Mouse (Mus musculus) spleen, postnatal 4 days (tissue): Measurements from ENCODE around the gene Gtf2h4.
A peak's percentile ranks its signal among the peaks of the same experiment; 100 is the strongest.

Experiments
- DNase-seq, 2 experiments: peaks; one replicate each; pipeline ENCODE4 v3.0.0; 2022; ENCODE audit warnings: low spot score in 2 of 2

Gene Gtf2h4

GRCm38 (mm10) chr17:35697759-35698500, 24.4 kb upstream of the Gtf2h4 start:
- no peak for DNase-seq

GRCm38 (mm10) chr17:35697429-35697758, 23.9 kb upstream of the Gtf2h4 start:
- no peak for DNase-seq

GRCm38 (mm10) chr17:35696691-35697090, 23.2 kb upstream of the Gtf2h4 start:
- no peak for DNase-seq

GRCm38 (mm10) chr17:35695289-35695688, 21.8 kb upstream of the Gtf2h4 start:
- peak; percentile 38 to 74 for DNase-seq

- DNase-seq: no peak
Measured at GRCm38 (mm10) chr17:35693906-35694305, 20.4 kb upstream of the Gtf2h4 start.

GRCm38 (mm10) chr17:35692368-35692767, 18.8 kb upstream of the Gtf2h4 start:
- no peak for DNase-seq

GRCm38 (mm10) chr17:35691811-35692210, 18.3 kb upstream of the Gtf2h4 start:
- no peak for DNase-seq

GRCm38 (mm10) chr17:35689936-35690645, 16.6 kb upstream of the Gtf2h4 start:
- no peak for DNase-seq

- no peak for DNase-seq
Measured at GRCm38 (mm10) chr17:35688347-35689175, 15.0 kb upstream of the Gtf2h4 start.

- no peak for DNase-seq
Measured at GRCm38 (mm10) chr17:35685061-35685460, 11.5 kb upstream of the Gtf2h4 start.

- no peak for DNase-seq
Measured at GRCm38 (mm10) chr17:35681986-35682385, 8.4 kb upstream of the Gtf2h4 start.

- DNase-seq: no peak
Measured at GRCm38 (mm10) chr17:35680591-35680990, 7.1 kb upstream of the Gtf2h4 start.

- DNase-seq: no peak
Measured at GRCm38 (mm10) chr17:35672527-35672926, 1.0 kb downstream of the Gtf2h4 start.

- no peak for DNase-seq
Measured at GRCm38 (mm10) chr17:35671846-35672245, 1.7 kb downstream of the Gtf2h4 start.

GRCm38 (mm10) chr17:35669731-35670130, 3.8 kb downstream of the Gtf2h4 start:
- DNase-seq: no peak

- DNase-seq: peak; percentile 97 to 100
Measured at GRCm38 (mm10) chr17:35667334-35668065, 6.0 kb downstream of the Gtf2h4 start, which contains the start of gene Vars2. Gene Vars2 (minus strand): TSS chr17:35667592.

GRCm38 (mm10) chr17:35666851-35667256, 6.7 kb downstream of the Gtf2h4 start:
- peak in 1 of 2 experiments; percentile 30 for DNase-seq

- DNase-seq: no peak
Measured at GRCm38 (mm10) chr17:35665957-35666515, 7.5 kb downstream of the Gtf2h4 start.

- no peak for DNase-seq
Measured at GRCm38 (mm10) chr17:35653086-35653485, 20.5 kb downstream of the Gtf2h4 start.

- no peak for DNase-seq
Measured at GRCm38 (mm10) chr17:35649429-35649828, 24.1 kb downstream of the Gtf2h4 start.

- no peak for DNase-seq
Measured at GRCm38 (mm10) chr17:35643609-35644236, 29.8 kb downstream of the Gtf2h4 start, which contains the start of gene Mucl3. Gene Mucl3 (minus strand): TSS chr17:35643695.
